Mouse (Mus musculus) olfactory bulb, adult 2 months (tissue): ENCODE data around the gene Ier5l. TPM values are rescaled to one million over a fixed set of nuclear protein-coding genes. Genes with fewer than 3 reads are reported as not detected.

Source experiments
- H3K27ac ChIP-seq: fragments of 200-500 bp; 2 replicates; pipeline ENCODE4 v1.5.1; 2012; ENCODE audit warnings: low read depth, low read length; ENCODE audit not compliant: insufficient read depth
- H3K4me1 ChIP-seq: fragments of 200-500 bp; 2 replicates; pipeline ENCODE4 v1.6.1; 2012; ENCODE audit warnings: low read length; ENCODE audit not compliant: control insufficient read depth, insufficient read depth
- H3K4me3 ChIP-seq: fragments of 200-500 bp; 2 replicates; pipeline ENCODE4 v1.5.1; 2012; ENCODE audit warnings: mild to moderate bottlenecking, low read depth, low read length, moderate library complexity; ENCODE audit not compliant: insufficient read depth
- CTCF ChIP-seq: fragments of 200-500 bp; IDR thresholded peaks from 2 replicates; pipeline ENCODE4 v1.5.1; 2012; ENCODE audit warnings: low read depth, mild to moderate bottlenecking, low read length, moderate library complexity; ENCODE audit not compliant: insufficient read depth
- POLR2A ChIP-seq: fragments of 200-500 bp; IDR thresholded peaks from 2 replicates; pipeline ENCODE4 v1.6.1; 2012; ENCODE audit warnings: mild to moderate bottlenecking, low read depth, low read length, moderate library complexity; ENCODE audit not compliant: insufficient read depth
- WGBS: fragments of 180-500 bp; shearing (Covaris S2); methylation state at CpG from one replicate; pipeline ENCODE4 v1.1.7; 2018; 5-methylcytosine and 5-hydroxymethylcytosine counted together
- polyA plus RNA-seq: library from polyadenylated mRNA; stranded (reverse); fragments of >200 nt; gene quantifications from 2 replicates; pipeline ENCODE4 v1.2.4, GENCODE M21; 2012; ENCODE audit warnings: low replicate concordance; ENCODE audit not compliant: missing spikeins, insufficient read depth, insufficient read length

The Ier5l gene
- polyA plus RNA-seq = not detected in 2 replicates

- H3K27ac ChIP-seq = peak within 1 kb of the TSS; percentile 68
- peak within 1 kb of the TSS; percentile 73 for H3K4me3 ChIP-seq
- TF ChIP-seq POLR2A (peak; percentile 98), CTCF (no peak)
- WGBS = 0% methylated on average over 37 of the region's 37 CpGs
- peaks cover 20% of the 10 kb centered on the region for H3K4me1 ChIP-seq
These were observed at the start of gene Ier5l for GRCm38 (mm10) chr2:30474039-30474438. Ier5l (minus strand) TSS chr2:30474219.

GRCm38 (mm10) chr2:30523727-30524126 lies 49.7 kb upstream of the Ier5l start:
- TF ChIP-seq CTCF (no peak), POLR2A (no peak)
- Histone ChIP-seq H3K27ac (no peak overlapping the region), H3K4me1 (peaks cover 34% of the 10 kb centered on the region), H3K4me3 (no peak overlapping the region)
- WGBS = 70% methylated on average over 8 of the region's 8 CpGs

- TF ChIP-seq POLR2A (no peak), CTCF (no peak)
- peaks cover 12% of the 10 kb centered on the region for H3K4me1 ChIP-seq
- 25% methylated on average over 16 of the region's 16 CpGs for WGBS
- no peak overlapping the region for H3K27ac ChIP-seq
- no peak overlapping the region for H3K4me3 ChIP-seq
These were observed 36.8 kb upstream of the Ier5l start for GRCm38 (mm10) chr2:30510711-30511380.

GRCm38 (mm10) chr2:30507138-30507727 lies 33.2 kb upstream of the Ier5l start:
- TF ChIP-seq POLR2A = no peak
- TF ChIP-seq CTCF = no peak
- 76% methylated on average over 11 of the region's 11 CpGs for WGBS
- H3K27ac ChIP-seq = no peak overlapping the region

GRCm38 (mm10) chr2:30503677-30504621 lies 29.9 kb upstream of the Ier5l start:
- H3K4me1 ChIP-seq = peaks cover 14% of the 10 kb centered on the region
- no peak overlapping the region for H3K4me3 ChIP-seq
- no peak overlapping the region for H3K27ac ChIP-seq
- TF ChIP-seq POLR2A = no peak
- no peak for TF ChIP-seq CTCF
- 34% methylated on average over 23 of the region's 23 CpGs for WGBS

More at GRCm38 (mm10) chr2:30507138-30507727, 33.2 kb upstream of the Ier5l start:
- Histone ChIP-seq H3K4me3 (no peak overlapping the region), H3K4me1 (peaks cover 26% of the 10 kb centered on the region)

- 85% methylated on average over 7 of the region's 7 CpGs for WGBS
- H3K27ac ChIP-seq = no peak overlapping the region
- H3K4me3 ChIP-seq = no peak overlapping the region
- H3K4me1 ChIP-seq = peaks cover 14% of the 10 kb centered on the region
- TF ChIP-seq POLR2A (no peak), CTCF (no peak)
These were observed 27.7 kb upstream of the Ier5l start for GRCm38 (mm10) chr2:30501701-30502100.

GRCm38 (mm10) chr2:30495909-30496861 lies 22.2 kb upstream of the Ier5l start:
- H3K4me1 ChIP-seq = peaks cover 10% of the 10 kb centered on the region
- H3K27ac ChIP-seq = no peak overlapping the region
- peak overlapping the region; percentile 27 for H3K4me3 ChIP-seq
- no peak for TF ChIP-seq POLR2A
- TF ChIP-seq CTCF = no peak
- WGBS = 27% methylated on average over 22 of the region's 22 CpGs
